Mouse (Mus musculus): ENCODE measurements around the gene Zfp518b.

The Zfp518b gene

GRCm38 (mm10) chr5:38684164-38684911 is at the start of gene Zfp518b:
Gene Zfp518b (minus strand): TSS chr5:38684826.
- DNase-seq = peak; percentile 71 to 75

GRCm38 (mm10) chr5:38708940-38709581 is 24.4 kb upstream of the Zfp518b start:
- DNase-seq = no peak

- DNase-seq = no peak
Observed at GRCm38 (mm10) chr5:38707364-38708075, 22.9 kb upstream of the Zfp518b start.

GRCm38 (mm10) chr5:38702941-38703340 is 18.3 kb upstream of the Zfp518b start:
- DNase-seq = no peak

GRCm38 (mm10) chr5:38702091-38702490 is 17.5 kb upstream of the Zfp518b start:
- DNase-seq = no peak

- no peak for DNase-seq
Observed at GRCm38 (mm10) chr5:38698466-38698865, 13.8 kb upstream of the Zfp518b start.

- no peak for DNase-seq
Observed at GRCm38 (mm10) chr5:38698046-38698445, 13.4 kb upstream of the Zfp518b start.

- DNase-seq = no peak
Observed at GRCm38 (mm10) chr5:38696616-38697375, 12.2 kb upstream of the Zfp518b start.

- DNase-seq = no peak
Observed at GRCm38 (mm10) chr5:38692859-38693258, 8.2 kb upstream of the Zfp518b start.

GRCm38 (mm10) chr5:38689186-38689585 is 4.6 kb upstream of the Zfp518b start:
- no peak for DNase-seq

GRCm38 (mm10) chr5:38687694-38688093 is 3.1 kb upstream of the Zfp518b start:
- no peak for DNase-seq

GRCm38 (mm10) chr5:38658836-38659235 is 25.8 kb downstream of the Zfp518b start:
- DNase-seq = no peak

- DNase-seq = no peak
Observed at GRCm38 (mm10) chr5:38656204-38656603, 28.4 kb downstream of the Zfp518b start.

- no peak for DNase-seq
Observed at GRCm38 (mm10) chr5:38655421-38655928, 29.2 kb downstream of the Zfp518b start.

- no peak for DNase-seq
Observed at GRCm38 (mm10) chr5:38654571-38654970, 30.1 kb downstream of the Zfp518b start.

- DNase-seq = no peak
Observed at GRCm38 (mm10) chr5:38653101-38653500, 31.5 kb downstream of the Zfp518b start.

GRCm38 (mm10) chr5:38651455-38651854 is 33.2 kb downstream of the Zfp518b start:
- DNase-seq = no peak

- DNase-seq = no peak
Observed at GRCm38 (mm10) chr5:38641526-38641925, 43.1 kb downstream of the Zfp518b start.

GRCm38 (mm10) chr5:38636301-38636749 is 48.3 kb downstream of the Zfp518b start:
- no peak for DNase-seq

GRCm38 (mm10) chr5:38635696-38636095 is 48.9 kb downstream of the Zfp518b start:
- DNase-seq = no peak

- DNase-seq = no peak
Observed at GRCm38 (mm10) chr5:38634321-38635164, 50.1 kb downstream of the Zfp518b start.

Measured in B cell, adult 2 months (primary cell).